Mouse (Mus musculus) spleen, adult 2 months (tissue): ENCODE results near the gene Gtf2h5. TPM values are rescaled to one million over a fixed set of nuclear protein-coding genes. Genes with fewer than 3 reads are reported as not detected.

Experiments used
- DNase-seq, 2 experiments: peaks; one replicate each; pipeline versions ENCODE4 v3.0.0 to v3.0.0-alpha.2; 2012 to 2021; ENCODE audit warnings: low spot score in 2 of 2, low read depth in 1 of 2
- H3K27ac ChIP-seq: fragments of 200-500 bp; 2 replicates; pipeline ENCODE4 v1.5.1; 2012; ENCODE audit warnings: low read length, inconsistent platforms; ENCODE audit not compliant: insufficient read depth
- H3K27me3 ChIP-seq: fragments of 200-500 bp; 2 replicates; pipeline ENCODE4 v1.6.1; 2012; ENCODE audit warnings: mild to moderate bottlenecking, moderate library complexity, low read length, inconsistent platforms; ENCODE audit not compliant: control insufficient read depth, insufficient read depth
- H3K36me3 ChIP-seq: fragments of 200-500 bp; 2 replicates; pipeline ENCODE4 v1.6.1; 2012; ENCODE audit warnings: mild to moderate bottlenecking, low read length, inconsistent platforms; ENCODE audit not compliant: control insufficient read depth, insufficient read depth
- H3K4me1 ChIP-seq: fragments of 200-500 bp; 2 replicates; pipeline ENCODE4 v1.6.1; 2011; ENCODE audit warnings: inconsistent platforms; ENCODE audit not compliant: control insufficient read depth, insufficient read depth, insufficient read length
- H3K4me3 ChIP-seq: fragments of 200-500 bp; 2 replicates; pipeline ENCODE4 v1.5.1; 2011; ENCODE audit warnings: mild to moderate bottlenecking, inconsistent platforms; ENCODE audit not compliant: insufficient read depth, insufficient read length; ENCODE audit errors: extremely low read depth
- CTCF ChIP-seq: fragments of 200-500 bp; IDR thresholded peaks from 2 replicates; pipeline ENCODE4 v1.5.1; 2011; ENCODE audit warnings: mild to moderate bottlenecking, inconsistent platforms; ENCODE audit not compliant: insufficient read depth, insufficient read length, insufficient replicate concordance; ENCODE audit errors: extremely low read depth
- POLR2A ChIP-seq: fragments of 200-500 bp; IDR thresholded peaks from 2 replicates; pipeline ENCODE4 v1.6.1; 2011; ENCODE audit warnings: low read depth, low read length, inconsistent platforms
- WGBS: fragments of 180-500 bp; shearing (Covaris S2); methylation state at CpG from one replicate; pipeline ENCODE4 v1.1.7; 2018; 5-methylcytosine and 5-hydroxymethylcytosine counted together
- polyA plus RNA-seq: library from polyadenylated mRNA; depleted of rRNA; stranded (reverse); fragments of >200 nt; gene quantifications from 2 replicates; pipeline ENCODE4 v1.2.3, GENCODE M21; 2012; rRNA removed

Gene Gtf2h5
- polyA plus RNA-seq = 5.4 and 7.1 TPM in 2 replicates

DNA sequence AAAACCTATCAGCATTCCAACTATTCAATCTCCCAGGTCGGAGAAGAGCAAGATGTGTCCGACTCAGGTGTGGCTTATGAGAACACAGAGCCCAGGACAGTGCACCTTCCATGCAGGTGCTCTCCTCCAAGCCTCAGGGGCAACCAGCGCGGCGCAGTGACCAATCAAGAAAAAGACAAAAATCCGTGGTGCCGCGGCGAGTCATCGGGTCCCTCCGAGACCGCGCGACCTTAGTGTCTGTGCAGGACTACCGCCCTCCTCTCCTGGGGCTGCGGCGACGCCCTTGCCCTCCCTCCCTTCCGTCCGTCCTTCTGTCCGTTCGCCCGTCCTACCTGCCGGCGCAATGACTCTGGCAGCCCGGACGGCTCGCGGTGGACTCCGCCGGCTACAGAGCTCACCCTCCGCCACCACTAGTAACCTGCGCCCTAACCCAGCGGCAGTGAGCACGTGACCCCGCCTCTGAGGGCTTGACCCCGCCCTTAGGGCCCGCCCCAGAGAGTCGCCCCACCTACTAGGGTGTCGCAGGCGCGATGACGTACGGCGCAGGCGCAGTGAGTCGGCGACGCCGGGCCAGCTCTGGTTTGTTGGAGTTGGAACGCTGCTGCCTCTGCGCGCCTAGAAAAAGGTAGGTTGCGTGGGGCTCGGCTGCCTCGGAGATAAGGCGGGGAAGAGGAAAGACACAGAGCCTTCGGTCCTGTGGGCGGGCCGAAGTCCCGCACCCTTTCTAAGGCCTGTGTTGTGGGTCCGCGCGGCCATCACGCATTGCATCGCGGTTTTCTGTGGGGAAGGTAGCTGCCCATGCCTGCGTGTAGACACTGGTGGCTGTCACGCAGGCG lies at the start of gene Gtf2h5, which contains the start of gene Serac1:
TSS of gene Gtf2h5 (plus strand) at position 500 of the 836 bp plus-strand sequence.
TSS of gene Serac1 (minus strand) at position 455 of the 836 bp plus-strand sequence.
- WGBS = under 1% methylated on average over 70 of the region's 70 CpGs
- H3K4me1 ChIP-seq = no peaks in the 10 kb centered on the region; the same call in 1 of the 2 replicates
- H3K36me3 ChIP-seq = peaks cover 2% of the 10 kb centered on the region
- H3K27ac ChIP-seq = peak within 1 kb of the TSS; percentile 89
- DNase-seq = peak; percentile 92 to 98
- H3K4me3 ChIP-seq = peak within 1 kb of the TSS; percentile 93
- no peaks in the 10 kb centered on the region for H3K27me3 ChIP-seq
- TF ChIP-seq POLR2A (peak; percentile 46), CTCF (no peak)

DNA sequence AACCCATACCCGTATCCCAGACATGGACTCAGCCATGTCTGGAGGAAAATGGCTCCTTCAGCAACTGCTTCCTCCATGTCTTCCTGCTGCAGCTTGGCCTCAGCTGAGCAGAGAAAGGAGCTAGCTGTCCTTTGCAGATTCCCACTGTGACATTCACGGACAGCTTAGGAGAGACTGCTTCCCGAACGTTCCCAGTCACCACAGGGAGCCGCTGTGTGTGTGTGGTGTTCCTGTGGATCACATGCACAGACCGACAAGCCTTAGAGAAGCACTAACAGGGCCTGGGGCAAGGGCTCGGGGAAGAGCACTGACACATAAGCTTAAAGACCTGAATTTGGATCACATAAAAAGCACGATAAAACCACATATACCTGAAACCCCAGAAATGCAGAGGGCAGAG lies 43.9 kb upstream of the Gtf2h5 start:
- no peak for DNase-seq
- TF ChIP-seq CTCF = no peak
- TF ChIP-seq POLR2A = no peak
- WGBS = 88% methylated on average over 8 of the region's 8 CpGs
- no peaks in the 10 kb centered on the region for H3K36me3 ChIP-seq
- no peaks in the 10 kb centered on the region for H3K27me3 ChIP-seq
- H3K27ac ChIP-seq = no peak overlapping the region
- H3K4me3 ChIP-seq = no peak overlapping the region
- H3K4me1 ChIP-seq = no peaks in the 10 kb centered on the region

DNA sequence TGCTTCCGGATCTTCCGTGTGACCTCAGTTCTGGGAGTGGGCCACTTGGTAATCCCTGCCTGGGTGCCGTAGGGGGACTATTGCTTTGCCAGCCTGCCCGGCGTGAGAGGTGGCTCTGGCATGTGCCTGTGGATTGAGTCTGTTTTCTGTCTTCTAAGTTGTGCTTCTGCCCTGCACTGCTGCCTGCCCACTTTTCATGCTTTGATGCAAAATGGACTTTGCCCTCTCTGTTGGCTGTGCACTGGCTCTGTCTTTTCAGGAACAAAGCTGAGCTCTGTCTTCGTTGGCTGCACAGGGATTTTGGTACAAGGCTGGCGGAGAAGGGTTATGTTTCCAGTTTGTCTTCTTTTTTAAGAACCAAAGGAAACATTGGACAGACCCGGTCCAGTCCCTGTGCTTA lies 43.1 kb upstream of the Gtf2h5 start:
- DNase-seq = no peak
- TF ChIP-seq CTCF = no peak
- no peak for TF ChIP-seq POLR2A
- 94% methylated on average over 8 of the region's 8 CpGs for WGBS
- no peaks in the 10 kb centered on the region for H3K4me1 ChIP-seq
- no peak overlapping the region for H3K27ac ChIP-seq
- H3K4me3 ChIP-seq = no peak overlapping the region
- no peaks in the 10 kb centered on the region for H3K36me3 ChIP-seq
- H3K27me3 ChIP-seq = no peaks in the 10 kb centered on the region

DNA sequence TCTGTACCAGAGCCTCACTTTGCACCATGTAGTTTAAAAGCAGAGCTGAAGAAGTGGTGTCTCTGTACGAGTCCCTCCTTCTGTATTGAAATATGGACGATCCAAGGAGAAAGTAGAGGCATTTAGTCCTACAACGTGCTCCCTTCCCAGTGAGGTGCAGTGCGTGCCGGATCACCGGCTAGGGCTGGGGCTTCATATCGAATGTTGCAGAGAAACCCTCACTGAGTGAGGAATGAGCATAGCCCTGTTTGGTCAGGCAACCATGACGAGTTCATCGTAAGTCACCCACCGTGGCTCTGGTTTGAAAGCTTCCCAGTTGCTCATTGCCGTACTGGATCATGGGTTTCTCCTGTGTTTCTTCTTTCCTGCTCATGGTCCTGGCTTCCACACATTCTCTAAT lies 42.7 kb upstream of the Gtf2h5 start:
- Histone ChIP-seq H3K4me1 (no peaks in the 10 kb centered on the region), H3K4me3 (no peak overlapping the region), H3K27ac (no peak overlapping the region), H3K27me3 (no peaks in the 10 kb centered on the region), H3K36me3 (no peaks in the 10 kb centered on the region)
- DNase-seq = no peak
- TF ChIP-seq POLR2A (no peak), CTCF (no peak)
- WGBS = 93% methylated on average over 11 of the region's 11 CpGs

DNA sequence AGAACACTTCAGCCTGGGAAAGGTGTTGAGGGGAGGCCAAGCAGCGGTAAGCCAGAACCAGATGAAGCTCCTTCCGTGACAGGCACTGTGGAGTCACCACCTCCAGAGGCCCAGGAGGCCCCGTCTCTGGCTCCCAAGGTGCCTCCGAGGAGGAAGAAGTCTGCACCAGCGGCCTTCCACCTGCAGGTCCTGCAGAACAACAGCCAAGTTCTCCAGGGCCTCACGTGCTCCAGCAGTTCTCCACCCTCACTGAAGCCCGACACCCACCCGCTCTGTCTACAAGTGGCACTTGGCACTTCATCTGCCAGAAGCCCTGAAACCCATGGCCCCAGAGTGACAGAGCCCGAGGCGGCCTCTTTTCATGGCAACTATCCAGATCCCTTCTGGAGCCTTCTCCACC lies 42.1 kb upstream of the Gtf2h5 start:
- TF ChIP-seq POLR2A (no peak), CTCF (no peak)
- Histone ChIP-seq H3K27ac (no peak overlapping the region), H3K36me3 (no peaks in the 10 kb centered on the region), H3K4me1 (no peaks in the 10 kb centered on the region), H3K4me3 (no peak overlapping the region), H3K27me3 (no peaks in the 10 kb centered on the region)
- 93% methylated on average over 10 of the region's 10 CpGs for WGBS
- DNase-seq = no peak

DNA sequence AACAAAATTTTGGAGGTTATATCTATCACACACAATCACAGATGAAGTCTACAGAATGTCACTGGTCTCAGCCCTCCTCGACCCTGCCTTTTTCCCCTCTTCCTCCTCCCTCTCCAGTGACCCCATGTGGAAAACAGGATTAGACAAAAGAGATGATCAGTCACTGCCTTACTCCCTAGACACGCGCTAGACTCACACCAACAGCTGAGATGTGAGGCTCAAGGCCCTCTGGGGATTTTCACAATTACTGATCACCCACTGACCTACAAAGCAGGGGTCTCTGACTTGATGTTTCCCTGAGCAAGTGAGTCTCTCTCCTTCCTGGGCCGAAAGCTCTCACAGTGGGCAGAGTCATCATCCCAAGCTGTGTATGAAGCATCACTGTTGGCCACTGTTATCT lies 26.8 kb upstream of the Gtf2h5 start:
- TF ChIP-seq CTCF (no peak), POLR2A (no peak)
- 0 out of 2 replicates have a peak, but pooled peaks cover 4% of the 10 kb centered on the region for H3K36me3 ChIP-seq
- 92% methylated on average over 4 of the region's 4 CpGs for WGBS
- H3K4me3 ChIP-seq = no peak overlapping the region
- no peak for DNase-seq
- no peak overlapping the region for H3K27ac ChIP-seq
- no peaks in the 10 kb centered on the region for H3K27me3 ChIP-seq
- H3K4me1 ChIP-seq = no peaks in the 10 kb centered on the region

DNA sequence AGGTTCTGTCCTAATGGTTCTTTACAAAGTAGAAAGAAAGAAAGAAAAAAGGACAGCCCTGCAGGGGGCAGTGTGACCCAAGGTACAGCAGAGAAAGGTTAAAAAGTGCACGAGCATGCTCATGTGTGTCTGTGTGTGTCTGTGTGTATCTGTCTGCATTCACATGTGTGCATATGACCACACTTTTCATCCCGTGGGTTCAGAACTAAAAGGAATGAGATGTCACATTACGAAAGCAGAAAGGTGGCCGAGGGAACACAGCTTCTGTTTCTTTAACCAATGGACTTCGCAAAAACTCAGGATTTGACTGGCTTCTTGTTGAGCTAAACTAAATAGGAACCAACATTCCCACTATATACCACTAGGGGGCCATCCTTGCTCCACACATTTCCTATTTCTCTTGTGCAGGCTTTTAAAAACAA lies 24.6 kb upstream of the Gtf2h5 start:
- H3K4me3 ChIP-seq = no peak overlapping the region
- DNase-seq = peak; percentile 22 to 42
- no peak overlapping the region for H3K27ac ChIP-seq
- H3K27me3 ChIP-seq = no peaks in the 10 kb centered on the region
- no peaks in the 10 kb centered on the region for H3K4me1 ChIP-seq
- no peak for TF ChIP-seq POLR2A
- peak; percentile 3; the same call in 1 of the 2 replicates for TF ChIP-seq CTCF
- 0 out of 2 replicates have a peak, but pooled peaks cover 4% of the 10 kb centered on the region for H3K36me3 ChIP-seq
- WGBS = 32% methylated on average over 5 of the region's 5 CpGs
